Mouse (Mus musculus) lung, postnatal 0 days (tissue): Measurements from ENCODE around the gene Dnm3.

ENCODE experiments used
- CTCF ChIP-seq: IDR thresholded peaks from 2 replicates; pipeline ENCODE4 v1.5.1; 2016; ENCODE audit warnings: antibody characterized with exemption, mild to moderate bottlenecking
- EP300 ChIP-seq: IDR thresholded peaks from 2 replicates; pipeline ENCODE4 v1.6.1; 2016; ENCODE audit warnings: antibody characterized with exemption, mild to moderate bottlenecking, control low read depth

- TF ChIP-seq CTCF (no peak), EP300 (no peak)
Measured at GRCm38 (mm10) chr1:162280052-162280451, 197.8 kb downstream of the Dnm3 start.
